Mouse (Mus musculus): ENCODE data around the gene Msmp.
"Not testable (repeated sequence)": the region's sequence is repeated elsewhere in the genome, so short reads cannot be mapped to it uniquely, and the experiment has no call there.

Msmp gene

DNA sequence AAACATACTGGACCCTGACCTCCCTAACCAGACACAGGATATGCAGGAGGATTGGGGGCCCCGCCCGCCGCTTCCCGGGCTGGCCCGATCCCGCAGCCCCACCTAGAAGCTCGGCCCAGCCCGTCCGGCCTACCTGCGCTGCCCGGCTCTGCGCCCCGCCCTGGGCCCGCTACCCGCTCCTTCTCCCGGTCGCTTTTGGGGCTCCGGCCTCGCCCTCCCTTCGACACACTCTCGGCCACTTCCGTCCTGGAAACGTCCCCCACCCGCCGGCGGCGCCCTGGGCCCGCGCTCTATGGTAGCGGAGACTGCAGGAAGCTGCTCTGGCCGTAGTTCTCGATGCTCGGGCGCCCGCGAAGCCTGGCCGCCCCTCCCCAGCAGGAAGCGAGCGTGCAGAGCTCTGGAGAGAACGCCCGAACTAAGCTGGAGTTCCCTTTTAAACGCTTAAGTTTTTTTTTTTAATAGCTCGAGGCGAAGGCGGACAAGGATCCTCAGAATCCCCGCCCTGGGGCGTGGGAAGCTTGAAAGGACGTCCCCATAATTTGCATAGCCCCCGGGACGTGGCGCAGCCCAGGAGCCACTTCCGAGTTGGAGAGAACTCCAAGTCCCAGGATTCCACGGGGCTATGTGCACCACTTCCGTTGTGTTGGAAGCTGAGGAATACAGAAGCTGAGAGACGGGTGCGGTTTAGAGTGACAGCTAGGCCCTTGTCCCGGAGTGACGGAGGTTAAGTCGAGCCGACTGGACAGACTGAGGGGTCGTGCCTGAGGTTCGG lies 22.1 kb downstream of the Msmp start, which contains the start of the genes Creb3 and Tln1:
Gene Creb3 (plus strand): TSS at position 336 of the 772 bp plus-strand sequence.
Gene Tln1 (minus strand): TSS at position 695 of the 772 bp plus-strand sequence.
- peak; percentile 91 for DNase-seq (ENCODE audit: low spot score)

DNA sequence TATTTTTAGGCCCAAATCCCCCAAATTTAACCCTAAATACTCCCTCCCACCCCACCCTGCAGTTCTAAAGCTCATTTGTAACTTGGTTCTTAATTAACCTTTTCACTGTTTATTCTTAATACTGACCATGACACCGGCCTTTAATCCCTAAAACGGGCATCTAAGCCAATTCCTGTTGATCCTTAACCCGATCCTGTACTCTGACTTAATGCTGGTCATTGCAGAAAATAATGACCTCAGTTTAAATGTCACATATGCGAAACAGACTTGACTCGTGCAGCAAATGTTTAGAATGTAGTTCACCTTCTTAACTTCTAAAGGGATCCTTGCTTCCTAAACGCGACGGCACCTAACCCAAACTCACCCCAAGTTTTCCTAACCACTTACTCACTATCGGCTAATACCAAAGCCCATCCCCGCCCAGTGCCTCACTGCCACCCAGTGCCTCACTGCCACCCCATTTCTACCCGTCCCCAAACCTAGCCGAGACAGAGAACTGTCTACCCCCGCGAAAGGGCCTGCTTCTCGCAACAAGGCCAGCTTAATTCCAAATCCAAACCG lies 22.8 kb downstream of the Msmp start:
- DNase-seq (ENCODE audit: low spot score), result no peak

DNA sequence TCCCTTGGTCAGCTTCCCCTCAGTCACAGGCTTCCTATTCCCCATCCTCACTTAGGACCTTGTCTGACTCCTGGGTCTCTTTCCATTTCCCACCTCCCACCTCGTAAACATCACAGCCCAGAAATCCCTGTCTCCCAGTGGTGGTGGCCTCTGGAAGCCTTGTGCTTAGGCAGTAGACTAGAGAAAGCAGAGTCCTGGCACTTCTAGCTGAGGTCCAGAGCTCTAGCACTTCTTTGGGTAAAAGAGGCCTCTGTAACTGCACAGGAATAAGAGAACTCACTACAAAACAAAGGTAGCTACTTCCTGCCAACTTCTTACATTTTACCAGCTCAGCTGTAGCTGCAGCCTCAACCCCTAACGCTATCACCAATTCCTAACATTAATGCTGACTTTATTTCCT lies 23.3 kb downstream of the Msmp start:
- no peak for DNase-seq (ENCODE audit: low spot score)

GRCm38 (mm10) chr4:43560243-43560611 lies 24.1 kb downstream of the Msmp start:
- DNase-seq (ENCODE audit: low spot score), result no peak

DNA sequence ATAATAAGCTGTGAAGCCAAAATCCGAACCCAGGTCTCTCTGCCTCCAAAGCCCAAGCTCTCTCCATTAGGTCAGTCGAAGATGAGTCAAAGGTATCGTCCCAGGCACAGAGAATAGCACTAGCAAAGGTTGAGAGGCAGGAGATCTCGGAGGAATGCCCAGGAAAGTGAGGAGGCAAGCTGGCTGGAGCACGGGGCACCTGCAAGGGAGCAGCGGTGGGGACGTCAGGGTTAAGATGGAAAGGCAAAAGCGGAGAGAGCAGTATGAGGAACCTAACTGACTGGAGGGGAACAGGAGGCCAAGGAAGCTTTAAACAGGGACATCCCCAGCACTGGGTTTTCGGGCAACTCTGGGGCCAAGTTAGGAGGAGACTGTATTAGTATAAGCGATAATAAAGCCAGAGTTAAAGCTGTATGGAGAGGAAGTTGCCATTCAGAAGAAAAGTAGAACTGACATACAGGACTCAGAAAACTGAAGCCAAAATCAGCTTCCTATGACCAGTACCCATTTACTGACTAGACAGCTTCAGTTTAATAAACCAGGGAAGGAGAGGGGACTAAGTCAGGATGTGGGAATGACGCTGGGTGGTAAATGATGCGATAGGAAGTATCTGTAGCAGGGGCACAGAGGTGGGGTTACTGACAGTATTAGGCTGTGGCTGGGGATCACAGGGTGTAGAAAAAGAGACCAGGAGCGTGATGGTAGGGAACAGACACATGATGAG lies 24.6 kb downstream of the Msmp start:
- no peak for DNase-seq (ENCODE audit: low spot score)

DNA sequence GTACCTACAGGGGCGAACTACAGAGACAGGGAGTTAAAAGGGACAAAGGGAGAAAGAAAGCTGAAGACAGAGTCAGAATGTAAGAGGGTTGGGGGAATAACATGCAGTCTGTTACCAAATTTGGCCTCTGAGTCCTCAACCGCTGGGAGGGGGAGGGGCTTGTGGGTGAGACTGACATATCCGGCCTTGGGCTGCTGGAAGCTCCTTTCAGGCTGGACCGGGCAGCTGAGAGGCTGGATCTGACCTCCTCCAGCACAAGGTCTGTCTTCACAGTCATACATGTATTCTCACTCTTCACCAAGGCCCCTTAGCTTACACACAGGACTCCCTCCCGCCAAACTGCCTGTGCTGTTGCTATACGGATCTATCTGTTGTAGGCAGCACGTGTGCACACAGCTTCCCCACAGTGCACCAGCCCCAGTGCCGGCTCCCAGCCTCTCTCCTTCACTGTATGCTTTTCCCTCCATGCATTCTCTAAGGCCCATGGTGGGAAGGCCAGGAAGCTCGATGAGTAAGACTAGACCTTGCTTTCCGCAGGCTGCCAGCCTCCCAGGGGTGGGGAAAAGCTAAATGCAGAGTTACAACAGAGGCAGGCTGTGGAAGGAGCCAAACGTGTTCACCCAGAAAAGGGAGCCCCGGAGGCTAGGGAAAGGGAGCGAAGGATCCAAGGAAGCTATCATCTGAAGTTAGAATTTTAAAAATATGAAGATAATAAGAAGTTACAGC lies 25.5 kb downstream of the Msmp start:
- peak; percentile 85 for DNase-seq (ENCODE audit: low spot score)

DNA sequence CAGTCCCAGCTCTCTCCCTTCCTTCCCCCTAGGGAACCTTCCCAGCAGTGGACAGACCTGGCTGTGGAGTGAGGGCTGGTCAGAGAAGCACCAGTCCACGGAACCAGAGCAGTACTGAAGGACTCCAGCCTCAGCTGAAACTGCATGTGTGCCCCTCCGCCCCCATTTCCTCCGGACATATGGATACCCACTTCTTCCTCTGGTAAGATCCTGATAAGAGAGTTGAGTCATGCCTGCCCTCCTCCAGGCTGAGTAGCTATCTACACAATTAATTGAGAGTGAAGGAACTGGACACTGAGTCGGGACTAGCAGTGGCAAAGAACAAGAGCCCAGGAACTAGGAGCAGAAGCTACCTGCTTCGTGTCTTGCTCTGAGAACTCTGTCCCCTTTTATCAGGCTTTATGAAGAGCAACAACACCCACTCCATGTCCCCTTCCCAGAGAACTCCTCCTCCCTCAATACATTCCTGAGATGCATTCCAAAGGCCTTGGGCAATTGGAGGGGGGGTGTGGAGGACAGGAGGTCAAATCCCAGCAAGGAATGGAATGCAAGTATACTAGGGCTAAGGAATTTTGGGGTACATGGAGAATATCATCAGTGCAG lies 26.2 kb downstream of the Msmp start:
- no peak for DNase-seq (ENCODE audit: low spot score)

DNA sequence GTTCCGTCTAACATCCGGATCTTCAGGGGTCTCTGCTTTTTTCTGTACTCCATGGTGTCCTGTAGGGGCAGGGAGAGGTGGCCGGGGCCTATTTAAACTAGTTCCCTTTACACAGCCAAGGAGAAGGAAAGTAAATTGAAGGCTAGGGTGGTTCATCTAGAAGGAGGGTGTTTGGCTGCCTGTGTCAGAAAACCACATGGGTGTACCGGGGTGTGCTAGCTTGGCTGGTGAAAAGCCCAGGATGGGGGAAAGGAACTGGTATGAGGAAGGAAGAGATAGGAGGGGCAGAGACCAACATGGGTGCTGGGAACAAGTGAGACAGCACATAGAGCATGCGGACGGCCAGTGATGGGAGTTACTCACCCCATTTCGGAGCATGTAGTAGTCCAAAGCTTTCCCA lies 28.4 kb downstream of the Msmp start:
- DNase-seq (ENCODE audit: low spot score), result no peak

DNA sequence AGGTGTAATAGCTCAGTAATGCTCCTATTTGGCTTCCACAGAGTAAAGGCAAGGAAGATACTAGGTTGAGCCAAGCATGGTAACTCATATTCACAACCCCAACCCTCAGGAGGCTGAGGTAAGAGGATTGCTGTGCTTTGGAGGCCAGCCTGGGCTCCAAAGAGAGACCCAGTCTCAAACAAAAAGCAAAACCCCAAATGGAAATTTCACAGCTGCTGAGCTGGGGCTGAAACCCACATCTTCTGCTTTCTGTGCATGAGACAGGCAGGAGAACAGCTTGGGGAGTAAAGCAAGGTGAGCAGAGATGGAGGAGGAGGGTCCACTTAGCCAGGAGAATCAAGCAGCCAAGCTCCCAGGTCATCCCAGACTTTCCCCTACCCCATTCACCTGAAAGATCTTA lies 30.4 kb downstream of the Msmp start:
- DNase-seq (ENCODE audit: low spot score), result no peak

- DNase-seq (ENCODE audit: low spot score), result no peak
These were observed 31.9 kb downstream of the Msmp start for GRCm38 (mm10) chr4:43552437-43552836.

DNA sequence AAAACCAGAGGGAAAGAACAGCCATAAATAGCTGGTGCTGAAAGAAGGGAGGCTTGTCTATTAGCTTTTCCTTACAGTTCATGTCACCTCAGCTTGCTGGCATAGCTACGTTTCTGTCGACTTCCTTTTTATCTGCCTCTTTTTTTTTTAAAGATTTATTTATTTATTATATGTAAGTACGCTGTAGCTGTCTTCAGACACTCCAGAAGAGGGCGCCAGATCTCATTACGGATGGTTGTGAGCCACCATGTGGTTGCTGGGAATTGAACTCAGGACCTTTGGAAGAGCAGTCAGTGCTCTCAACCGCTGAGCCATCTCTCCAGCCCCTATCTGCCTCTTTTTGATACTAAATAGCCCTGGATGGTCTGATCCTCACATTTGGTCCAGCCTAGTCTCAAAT lies 32.4 kb downstream of the Msmp start:
- not testable (repeated sequence) for DNase-seq (ENCODE audit: low spot score)

DNA sequence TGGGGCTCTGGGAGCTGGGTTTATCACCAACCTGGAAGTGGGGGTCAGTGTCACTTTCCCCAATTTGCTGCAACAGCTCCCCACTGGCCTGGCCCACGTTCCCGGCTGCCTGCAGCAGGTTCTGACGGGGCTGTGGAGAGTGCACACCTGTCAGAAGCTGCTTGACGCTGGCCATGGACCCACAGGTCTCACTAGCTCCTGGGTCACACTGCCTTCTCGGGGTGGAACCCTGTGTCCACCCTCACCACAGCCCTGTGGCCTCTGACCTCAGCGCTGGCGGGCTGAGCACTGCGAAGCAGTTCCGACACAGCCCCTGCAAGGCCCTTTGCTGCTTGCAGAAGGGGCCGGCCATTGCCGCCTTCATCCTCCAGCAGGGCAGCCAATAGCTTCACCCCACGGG lies 35.2 kb downstream of the Msmp start:
- no peak for DNase-seq (ENCODE audit: low spot score)

DNA sequence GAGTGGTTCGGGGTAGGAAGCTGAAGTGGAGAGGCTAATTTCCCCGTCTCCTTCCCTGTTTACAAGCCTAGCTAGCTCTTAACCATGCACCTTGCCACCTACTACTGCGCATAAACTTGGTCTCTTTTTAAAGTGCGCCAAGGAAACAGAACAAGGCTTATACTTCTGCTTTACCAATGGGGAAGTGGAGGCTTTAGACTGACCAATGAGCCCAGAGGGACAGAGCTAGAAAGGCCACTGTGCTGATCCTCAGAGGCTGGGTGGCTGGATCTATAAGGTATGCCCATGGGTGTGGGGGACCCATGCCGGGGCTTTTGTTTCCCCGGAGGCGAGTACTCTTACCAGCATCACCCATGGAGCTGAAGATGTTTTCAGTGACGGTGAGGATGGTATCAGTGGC lies 37.1 kb downstream of the Msmp start:
- no peak for DNase-seq (ENCODE audit: low spot score)

- no peak for DNase-seq (ENCODE audit: low spot score)
These were observed 37.8 kb downstream of the Msmp start for GRCm38 (mm10) chr4:43546375-43547047.

- no peak for DNase-seq (ENCODE audit: low spot score)
These were observed 42.2 kb downstream of the Msmp start for GRCm38 (mm10) chr4:43542044-43542443.

DNA sequence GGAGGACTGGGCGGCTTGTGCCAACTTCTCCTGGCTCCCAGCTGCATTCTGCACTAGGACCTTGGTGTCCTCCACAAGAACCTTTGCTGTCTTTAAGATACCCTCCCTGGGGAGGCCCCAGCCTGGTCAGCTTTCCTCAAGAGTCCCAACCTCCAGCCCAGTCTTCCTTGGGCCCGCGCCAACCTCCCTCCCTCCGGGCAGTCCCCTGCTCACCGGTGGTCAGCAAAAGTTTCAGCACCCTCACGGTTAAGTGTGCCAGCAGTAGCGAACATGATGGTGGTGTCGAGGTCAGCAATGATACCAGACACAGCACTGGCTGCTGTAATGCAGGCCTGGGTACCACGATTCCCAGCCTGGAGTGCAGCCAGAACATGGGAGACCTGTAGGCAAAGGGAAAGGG lies 48.3 kb downstream of the Msmp start:
- DNase-seq (ENCODE audit: low spot score), result peak; percentile 72

- no peak for DNase-seq (ENCODE audit: low spot score)
These were observed 48.7 kb downstream of the Msmp start for GRCm38 (mm10) chr4:43535628-43536027.

DNA sequence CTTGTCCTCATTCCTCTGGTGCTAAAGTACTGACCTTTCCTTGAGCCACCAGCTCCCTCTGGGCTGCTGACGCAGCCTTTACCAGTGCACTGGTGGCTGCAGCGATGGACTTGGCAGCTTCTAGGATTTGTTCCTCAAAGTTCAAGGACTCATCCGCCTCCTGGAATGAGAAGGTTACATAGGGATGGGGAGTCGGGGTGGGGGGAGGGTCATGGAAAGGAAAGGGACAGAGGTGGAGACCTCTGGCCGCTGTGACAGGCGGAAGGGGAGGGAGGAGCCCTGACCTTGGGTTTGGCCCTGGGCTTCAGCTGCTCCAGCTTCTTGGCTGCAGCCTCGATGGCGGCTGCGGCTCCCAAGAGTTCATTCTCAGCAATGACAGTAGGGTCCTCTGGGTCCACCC lies 51.0 kb downstream of the Msmp start:
- DNase-seq (ENCODE audit: low spot score), result no peak

All from testis, postnatal 10 days (tissue).